Mouse (Mus musculus): Measurements from ENCODE around the gene Ttbk2. TPM values are rescaled to one million over a fixed set of nuclear protein-coding genes. Genes with fewer than 3 reads are reported as not detected.
A peak's percentile ranks its signal among the peaks of the same experiment; 100 is the strongest.

Gene Ttbk2
- polyA plus RNA-seq, 1 experiment from 2014 or later = 15.9 TPM

- Histone ChIP-seq H3K27ac (replicated peaks; ENCODE audit: low read depth, low read length) (no peak overlapping the region), H3K9me3 (ENCODE audit: control insufficient read depth, low read length) (no peaks in the 10 kb centered on the region), H3K4me2 (ENCODE audit: low read length) (no peak overlapping the region), H3K27me3 (ENCODE audit: control insufficient read depth, insufficient read depth, low read length) (no peaks in the 10 kb centered on the region), H3K36me3 (ENCODE audit: control insufficient read depth, insufficient read depth, low read length) (no peaks in the 10 kb centered on the region), H3K4me3 (replicated peaks; ENCODE audit: low read depth, low read length) (no peak overlapping the region), H3K4me1 (ENCODE audit: control insufficient read depth, insufficient read depth, low read length) (no peaks in the 10 kb centered on the region), H3K9ac (replicated peaks; ENCODE audit: low read length) (no peak overlapping the region)
- ATAC-seq (ENCODE audit: low FRiP score, low TSS enrichment) (no peak), DNase-seq (no peak)
- WGBS = 41% methylated on average over 1 of the region's 1 CpGs
Measured at GRCm38 (mm10) chr2:120826936-120827638, 23.3 kb downstream of the Ttbk2 start.

- WGBS = 96% methylated on average over 2 of the region's 2 CpGs
- Histone ChIP-seq H3K4me1 (ENCODE audit: control insufficient read depth, insufficient read depth, low read length) (no peaks in the 10 kb centered on the region), H3K9ac (replicated peaks; ENCODE audit: low read length) (no peak overlapping the region), H3K4me3 (replicated peaks; ENCODE audit: low read depth, low read length) (no peak overlapping the region), H3K27me3 (ENCODE audit: control insufficient read depth, insufficient read depth, low read length) (no peaks in the 10 kb centered on the region), H3K9me3 (ENCODE audit: control insufficient read depth, low read length) (no peaks in the 10 kb centered on the region), H3K27ac (replicated peaks; ENCODE audit: low read depth, low read length) (no peak overlapping the region), H3K4me2 (ENCODE audit: low read length) (no peak overlapping the region), H3K36me3 (ENCODE audit: control insufficient read depth, insufficient read depth, low read length) (peaks cover 27% of the 10 kb centered on the region)
- ATAC-seq (ENCODE audit: low FRiP score, low TSS enrichment) (no peak), DNase-seq (no peak)
Measured at GRCm38 (mm10) chr2:120770265-120770935, 80.0 kb downstream of the Ttbk2 start.

GRCm38 (mm10) chr2:120761922-120762321 is 88.5 kb downstream of the Ttbk2 start:
- Histone ChIP-seq H3K27ac (replicated peaks; ENCODE audit: low read depth, low read length) (no peak overlapping the region), H3K36me3 (ENCODE audit: control insufficient read depth, insufficient read depth, low read length) (peaks cover 36% of the 10 kb centered on the region), H3K4me1 (ENCODE audit: control insufficient read depth, insufficient read depth, low read length) (no peaks in the 10 kb centered on the region), H3K4me2 (ENCODE audit: low read length) (no peak overlapping the region), H3K27me3 (ENCODE audit: control insufficient read depth, insufficient read depth, low read length) (no peaks in the 10 kb centered on the region), H3K9me3 (ENCODE audit: control insufficient read depth, low read length) (no peaks in the 10 kb centered on the region), H3K9ac (replicated peaks; ENCODE audit: low read length) (no peak overlapping the region), H3K4me3 (replicated peaks; ENCODE audit: low read depth, low read length) (no peak overlapping the region)
- DNase-seq (no peak), ATAC-seq (ENCODE audit: low FRiP score, low TSS enrichment) (no peak)

GRCm38 (mm10) chr2:120748041-120748440 is 102.4 kb downstream of the Ttbk2 start:
- Histone ChIP-seq H3K4me1 (ENCODE audit: control insufficient read depth, insufficient read depth, low read length) (no peaks in the 10 kb centered on the region), H3K27ac (replicated peaks; ENCODE audit: low read depth, low read length) (no peak overlapping the region), H3K4me2 (ENCODE audit: low read length) (no peak overlapping the region), H3K36me3 (ENCODE audit: control insufficient read depth, insufficient read depth, low read length) (peaks cover 67% of the 10 kb centered on the region), H3K9me3 (ENCODE audit: control insufficient read depth, low read length) (no peaks in the 10 kb centered on the region), H3K27me3 (ENCODE audit: control insufficient read depth, insufficient read depth, low read length) (no peaks in the 10 kb centered on the region), H3K4me3 (replicated peaks; ENCODE audit: low read depth, low read length) (no peak overlapping the region), H3K9ac (replicated peaks; ENCODE audit: low read length) (no peak overlapping the region)
- 97% methylated on average over 2 of the region's 2 CpGs for WGBS
- ATAC-seq (ENCODE audit: low FRiP score, low TSS enrichment) (no peak), DNase-seq (no peak)

GRCm38 (mm10) chr2:120745496-120745895 is 104.9 kb downstream of the Ttbk2 start:
- no peak overlapping the region for H3K4me2 ChIP-seq (ENCODE audit: low read length)
- no peak for ATAC-seq (ENCODE audit: low FRiP score, low TSS enrichment)
- 100% methylated on average over 1 of the region's 1 CpGs for WGBS

GRCm38 (mm10) chr2:120731877-120732530 is 118.4 kb downstream of the Ttbk2 start:
- ATAC-seq (ENCODE audit: low FRiP score, low TSS enrichment) (peak; percentile 32; the same call in 1 of the 2 replicates), DNase-seq (no peak)
- 29% methylated on average over 7 of the region's 7 CpGs for WGBS
- Histone ChIP-seq H3K4me1 (ENCODE audit: control insufficient read depth, insufficient read depth, low read length) (peaks cover 23% of the 10 kb centered on the region), H3K27ac (replicated peaks; ENCODE audit: low read depth, low read length) (peak overlapping the region; percentile 89), H3K9me3 (ENCODE audit: control insufficient read depth, low read length) (no peaks in the 10 kb centered on the region), H3K36me3 (ENCODE audit: control insufficient read depth, insufficient read depth, low read length) (peaks cover 17% of the 10 kb centered on the region), H3K4me3 (replicated peaks; ENCODE audit: low read depth, low read length) (peak overlapping the region; percentile 94), H3K27me3 (ENCODE audit: control insufficient read depth, insufficient read depth, low read length) (no peaks in the 10 kb centered on the region), H3K4me2 (ENCODE audit: low read length) (peak overlapping the region; percentile 97), H3K9ac (replicated peaks; ENCODE audit: low read length) (peak overlapping the region; percentile 93; the same call in 1 of the 2 replicates)

More at GRCm38 (mm10) chr2:120745496-120745895, 104.9 kb downstream of the Ttbk2 start:
- H3K4me3 ChIP-seq (replicated peaks; ENCODE audit: low read depth, low read length) = no peak overlapping the region
- peaks cover 74% of the 10 kb centered on the region for H3K36me3 ChIP-seq (ENCODE audit: control insufficient read depth, insufficient read depth, low read length)
- no peaks in the 10 kb centered on the region for H3K9me3 ChIP-seq (ENCODE audit: control insufficient read depth, low read length)
- H3K9ac ChIP-seq (replicated peaks; ENCODE audit: low read length) = no peak overlapping the region
- no peak for DNase-seq
- no peak overlapping the region for H3K27ac ChIP-seq (replicated peaks; ENCODE audit: low read depth, low read length)
- H3K27me3 ChIP-seq (ENCODE audit: control insufficient read depth, insufficient read depth, low read length) = no peaks in the 10 kb centered on the region
- no peaks in the 10 kb centered on the region for H3K4me1 ChIP-seq (ENCODE audit: control insufficient read depth, insufficient read depth, low read length)

GRCm38 (mm10) chr2:120731167-120731862 is 119.1 kb downstream of the Ttbk2 start:
- under 1% methylated on average over 61 of the region's 61 CpGs for WGBS
- DNase-seq (peak; percentile 96), ATAC-seq (ENCODE audit: low FRiP score, low TSS enrichment) (peak; percentile 98)
- H3K4me3 ChIP-seq (replicated peaks; ENCODE audit: low read depth, low read length) = peak overlapping the region; percentile 94
- H3K27ac ChIP-seq (replicated peaks; ENCODE audit: low read depth, low read length) = peak overlapping the region; percentile 89
- H3K27me3 ChIP-seq (ENCODE audit: control insufficient read depth, insufficient read depth, low read length) = no peaks in the 10 kb centered on the region
- peaks cover 23% of the 10 kb centered on the region for H3K4me1 ChIP-seq (ENCODE audit: control insufficient read depth, insufficient read depth, low read length)
- H3K36me3 ChIP-seq (ENCODE audit: control insufficient read depth, insufficient read depth, low read length) = peaks cover 20% of the 10 kb centered on the region
- peak overlapping the region; percentile 97 for H3K4me2 ChIP-seq (ENCODE audit: low read length)
- peak overlapping the region; percentile 93 for H3K9ac ChIP-seq (replicated peaks; ENCODE audit: low read length)
- no peaks in the 10 kb centered on the region for H3K9me3 ChIP-seq (ENCODE audit: control insufficient read depth, low read length)

- peak; percentile 55 for DNase-seq
- Histone ChIP-seq H3K9me3 (ENCODE audit: control insufficient read depth, low read length) (no peaks in the 10 kb centered on the region), H3K4me1 (ENCODE audit: control insufficient read depth, insufficient read depth, low read length) (peaks cover 23% of the 10 kb centered on the region), H3K9ac (replicated peaks; ENCODE audit: low read length) (peak overlapping the region; percentile 93), H3K27me3 (ENCODE audit: control insufficient read depth, insufficient read depth, low read length) (no peaks in the 10 kb centered on the region), H3K27ac (replicated peaks; ENCODE audit: low read depth, low read length) (peak overlapping the region; percentile 89), H3K4me3 (replicated peaks; ENCODE audit: low read depth, low read length) (peak overlapping the region; percentile 94), H3K4me2 (ENCODE audit: low read length) (peak overlapping the region; percentile 97), H3K36me3 (ENCODE audit: control insufficient read depth, insufficient read depth, low read length) (peaks cover 26% of the 10 kb centered on the region)
- 0% methylated on average over 49 of the region's 50 CpGs for WGBS
- peak; percentile 24; the same call in 1 of the 2 replicates for ATAC-seq (ENCODE audit: low FRiP score, low TSS enrichment)
Measured at GRCm38 (mm10) chr2:120730639-120731166, 119.7 kb downstream of the Ttbk2 start.

Measured in midbrain, embryonic 14.5 days (tissue).